Mouse (Mus musculus) neural tube, embryonic 11.5 days (tissue): ENCODE measurements around the gene Pitpnm3. TPM values are rescaled to one million over a fixed set of nuclear protein-coding genes. Genes with fewer than 3 reads are reported as not detected.

ENCODE experiments used
- ATAC-seq: fragments of 200-750 bp; cut with Nextera tagmentation; 2 replicates; pipeline ENCODE4 v1.8.0; 2017; ENCODE audit warnings: moderate number of reproducible peaks, mild to moderate bottlenecking, moderate TSS enrichment, moderate library complexity; ENCODE audit not compliant: insufficient read depth, low FRiP score, low TSS enrichment
- DNase-seq: peaks from one replicate; pipeline ENCODE4 v3.0.0-alpha.2; 2015; ENCODE audit warnings: low spot score
- H3K27ac ChIP-seq: fragments of 300-500 bp; sonication (generic); 2 replicates; pipeline ENCODE4 v1.5.1; 2014; ENCODE audit warnings: low read depth, mild to moderate bottlenecking, low read length
- H3K27me3 ChIP-seq: fragments of 300-500 bp; sonication (generic); 2 replicates; pipeline ENCODE4 v1.6.1; 2014; ENCODE audit warnings: mild to moderate bottlenecking, low read length, mixed read lengths; ENCODE audit not compliant: control insufficient read depth, insufficient read depth
- H3K36me3 ChIP-seq: fragments of 300-500 bp; sonication (generic); 2 replicates; pipeline ENCODE4 v1.6.1; 2014; ENCODE audit warnings: mild to moderate bottlenecking, low read length, moderate library complexity, mixed read lengths; ENCODE audit not compliant: control insufficient read depth, insufficient read depth
- H3K4me1 ChIP-seq: fragments of 300-500 bp; sonication (generic); 2 replicates; pipeline ENCODE4 v1.6.1; 2014; ENCODE audit warnings: low read length, mixed read lengths; ENCODE audit not compliant: control insufficient read depth, insufficient read depth
- H3K4me2 ChIP-seq: fragments of 300-500 bp; sonication (generic); 2 replicates; pipeline ENCODE4 v1.6.1; 2014; ENCODE audit warnings: low read depth, mild to moderate bottlenecking, moderate library complexity
- H3K4me3 ChIP-seq: fragments of 300-500 bp; sonication (generic); 2 replicates; pipeline ENCODE4 v1.5.1; 2014; ENCODE audit warnings: low read depth, low read length
- H3K9ac ChIP-seq: fragments of 300-500 bp; sonication (generic); 2 replicates; pipeline ENCODE4 v1.6.1; 2014; ENCODE audit warnings: mild to moderate bottlenecking, low read length
- H3K9me3 ChIP-seq: fragments of 300-500 bp; sonication (generic); 2 replicates; pipeline ENCODE4 v1.6.1; 2016; ENCODE audit warnings: low read length; ENCODE audit not compliant: control insufficient read depth
- WGBS: fragments of 180-500 bp; shearing (Covaris S2); extraction: QIAGEN DNeasy Blood & Tissue Kit; methylation state at CpG from one replicate; pipeline ENCODE4 v1.1.7; 2014; 5-methylcytosine and 5-hydroxymethylcytosine counted together
- polyA plus RNA-seq: library from polyadenylated mRNA; unstranded; fragments of >200 nt; fragmentation: Nextera tagmentation; extraction: Ambion mirVana; gene quantifications from 2 replicates; pipeline ENCODE4 v1.2.1, GENCODE M21; 2014

Gene Pitpnm3
- polyA plus RNA-seq, 1 experiment from 2014 or later = 0.23 TPM

- H3K4me3 ChIP-seq = no peak overlapping the region
- no peaks in the 10 kb centered on the region for H3K9me3 ChIP-seq
- DNase-seq = no peak
- no peak for ATAC-seq
- no peak overlapping the region for H3K9ac ChIP-seq
- 90% methylated on average over 4 of the region's 4 CpGs for WGBS
- H3K4me2 ChIP-seq = no peak overlapping the region
- H3K27ac ChIP-seq = no peak overlapping the region
- H3K36me3 ChIP-seq = peaks cover 2% of the 10 kb centered on the region
- H3K4me1 ChIP-seq = no peaks in the 10 kb centered on the region
- no peaks in the 10 kb centered on the region for H3K27me3 ChIP-seq
These were observed 34.3 kb upstream of the Pitpnm3 start for GRCm38 (mm10) chr11:72169871-72170270.

- Histone ChIP-seq H3K4me2 (no peak overlapping the region), H3K9me3 (no peaks in the 10 kb centered on the region), H3K4me3 (no peak overlapping the region), H3K9ac (no peak overlapping the region), H3K4me1 (no peaks in the 10 kb centered on the region), H3K36me3 (peaks cover 3% of the 10 kb centered on the region; the same call in 1 of the 2 replicates), H3K27ac (no peak overlapping the region), H3K27me3 (no peaks in the 10 kb centered on the region)
- 93% methylated on average over 2 of the region's 2 CpGs for WGBS
- no peak for ATAC-seq
- DNase-seq = no peak
These were observed 27.6 kb upstream of the Pitpnm3 start for GRCm38 (mm10) chr11:72163198-72163597.

- Histone ChIP-seq H3K4me3 (no peak overlapping the region), H3K27ac (no peak overlapping the region), H3K4me1 (no peaks in the 10 kb centered on the region), H3K4me2 (no peak overlapping the region), H3K9me3 (no peaks in the 10 kb centered on the region), H3K36me3 (peaks cover 7% of the 10 kb centered on the region; the same call in 1 of the 2 replicates), H3K9ac (no peak overlapping the region), H3K27me3 (no peaks in the 10 kb centered on the region)
- WGBS = 86% methylated on average over 2 of the region's 2 CpGs
- DNase-seq (no peak), ATAC-seq (no peak)
These were observed 21.0 kb upstream of the Pitpnm3 start for GRCm38 (mm10) chr11:72156624-72157023.

- no peaks in the 10 kb centered on the region for H3K9me3 ChIP-seq
- H3K36me3 ChIP-seq = peaks cover 7% of the 10 kb centered on the region; the same call in 1 of the 2 replicates
- WGBS = 88% methylated on average over 4 of the region's 4 CpGs
These were observed 20.4 kb upstream of the Pitpnm3 start for GRCm38 (mm10) chr11:72155981-72156428.

GRCm38 (mm10) chr11:72155186-72155980, 19.8 kb upstream of the Pitpnm3 start:
- Histone ChIP-seq H3K36me3 (peaks cover 7% of the 10 kb centered on the region; the same call in 1 of the 2 replicates), H3K4me2 (no peak overlapping the region), H3K4me1 (no peaks in the 10 kb centered on the region), H3K27me3 (no peaks in the 10 kb centered on the region), H3K4me3 (no peak overlapping the region), H3K9me3 (no peaks in the 10 kb centered on the region), H3K27ac (no peak overlapping the region), H3K9ac (no peak overlapping the region)
- 86% methylated on average over 11 of the region's 11 CpGs for WGBS
- no peak for DNase-seq
- ATAC-seq = no peak

More at GRCm38 (mm10) chr11:72155981-72156428, 20.4 kb upstream of the Pitpnm3 start:
- DNase-seq (no peak), ATAC-seq (no peak)
- Histone ChIP-seq H3K4me3 (no peak overlapping the region), H3K27ac (no peak overlapping the region), H3K9ac (no peak overlapping the region), H3K27me3 (no peaks in the 10 kb centered on the region), H3K4me2 (no peak overlapping the region), H3K4me1 (no peaks in the 10 kb centered on the region)

GRCm38 (mm10) chr11:72153122-72153862, 17.7 kb upstream of the Pitpnm3 start:
- Histone ChIP-seq H3K4me2 (no peak overlapping the region), H3K27ac (no peak overlapping the region), H3K9ac (no peak overlapping the region), H3K9me3 (no peaks in the 10 kb centered on the region), H3K36me3 (peaks cover 4% of the 10 kb centered on the region; the same call in 1 of the 2 replicates), H3K27me3 (no peaks in the 10 kb centered on the region), H3K4me1 (peaks cover 2% of the 10 kb centered on the region; the same call in 1 of the 2 replicates), H3K4me3 (no peak overlapping the region)
- DNase-seq (no peak), ATAC-seq (no peak)
- 81% methylated on average over 12 of the region's 12 CpGs for WGBS

GRCm38 (mm10) chr11:72151120-72151519, 15.5 kb upstream of the Pitpnm3 start:
- no peak overlapping the region for H3K27ac ChIP-seq

GRCm38 (mm10) chr11:72147910-72148309, 12.3 kb upstream of the Pitpnm3 start:
- DNase-seq = no peak
- WGBS = 26% methylated on average over 3 of the region's 3 CpGs

More at GRCm38 (mm10) chr11:72151120-72151519, 15.5 kb upstream of the Pitpnm3 start:
- Histone ChIP-seq H3K9me3 (no peaks in the 10 kb centered on the region), H3K4me3 (no peak overlapping the region), H3K36me3 (peaks cover 4% of the 10 kb centered on the region; the same call in 1 of the 2 replicates), H3K9ac (no peak overlapping the region), H3K4me2 (no peak overlapping the region), H3K4me1 (peaks cover 6% of the 10 kb centered on the region; the same call in 1 of the 2 replicates), H3K27me3 (no peaks in the 10 kb centered on the region)
- DNase-seq (no peak), ATAC-seq (no peak)
- 75% methylated on average over 2 of the region's 2 CpGs for WGBS

More at GRCm38 (mm10) chr11:72147910-72148309, 12.3 kb upstream of the Pitpnm3 start:
- Histone ChIP-seq H3K9ac (no peak overlapping the region), H3K36me3 (no peaks in the 10 kb centered on the region), H3K4me2 (no peak overlapping the region), H3K27me3 (no peaks in the 10 kb centered on the region), H3K4me3 (no peak overlapping the region), H3K4me1 (peaks cover 6% of the 10 kb centered on the region; the same call in 1 of the 2 replicates), H3K27ac (no peak overlapping the region), H3K9me3 (no peaks in the 10 kb centered on the region)
- ATAC-seq = no peak
